Mouse (Mus musculus): ENCODE results near the gene Pou2af1.

GRCm38 (mm10) chr9:51182716-51183710 lies 30.5 kb upstream of the Pou2af1 start:
- TF ChIP-seq EP300 (IDR thresholded peaks at IDR 0.05; ENCODE audit: low read depth) (no peak), CTCF (IDR thresholded peaks at IDR 0.05; ENCODE audit: low read depth) (no peak)

Measured in heart, postnatal 0 days (tissue).